Mouse (Mus musculus): ENCODE results near the gene Agtrap.
"Not testable (repeated sequence)": the region's sequence is repeated elsewhere in the genome, so short reads cannot be mapped to it uniquely, and the experiment has no call there.

GRCm38 (mm10) chr4:148119578-148119977 is 31.7 kb upstream of the Agtrap start:
- TF ChIP-seq CTCF (IDR thresholded peaks at IDR 0.05; ENCODE audit: borderline replicate concordance, extremely low read depth, insufficient read depth, insufficient read length); POLR2A (IDR thresholded peaks at IDR 0.05; ENCODE audit: borderline replicate concordance, extremely low read depth, insufficient read depth, insufficient read length, poor library complexity, severe bottlenecking): not testable (repeated sequence)

Measured in brain, embryonic 14.5 days (tissue).